Mouse (Mus musculus) CD8-positive naive resting alpha-beta T cell, adult 2 months (primary cell): ENCODE measurements at regions not wholly inside any gene's neighbourhood (a gene's known extent, or its start where the extent isn't known, plus 50 kb on each side); places are given as distances from the start of the nearest gene placed in this dataset.

ENCODE experiments used
- DNase-seq, 2 experiments: peaks; one replicate each; pipeline ENCODE4 v3.0.0; 2022; ENCODE audit warnings: low read depth in 2 of 2, low spot score in 2 of 2

GRCm38 (mm10) chr10:111419375-111420194, 53.4 kb upstream of the Nap1l1 start:
- DNase-seq, result no peak

- DNase-seq, result no peak
These were observed 52.7 kb upstream of the Nap1l1 start for GRCm38 (mm10) chr10:111420195-111420838.

- DNase-seq, result no peak
These were observed 51.0 kb upstream of the Nap1l1 start for GRCm38 (mm10) chr10:111422057-111422456.

GRCm38 (mm10) chr10:111422649-111423048, 50.4 kb upstream of the Nap1l1 start:
- peak; percentile 7 to 11 for DNase-seq
